Mouse (Mus musculus): ENCODE data around the gene Fam114a2.
"Not testable (repeated sequence)": the region's sequence is repeated elsewhere in the genome, so short reads cannot be mapped to it uniquely, and the experiment has no call there.

The Fam114a2 gene

GRCm38 (mm10) chr11:57518091-57518750, at the start of gene Fam114a2, which contains the start of gene Mfap3:
Gene Fam114a2 (minus strand): TSS chr11:57518617.
Gene Mfap3 (plus strand): TSS chr11:57518664.
- peak; percentile 86 for DNase-seq (ENCODE audit: low read depth, low spot score)

- no peak for DNase-seq (ENCODE audit: low read depth, low spot score)
Measured at GRCm38 (mm10) chr11:57566091-57567035, 47.9 kb upstream of the Fam114a2 start.

GRCm38 (mm10) chr11:57564564-57564963, 46.1 kb upstream of the Fam114a2 start:
- DNase-seq (ENCODE audit: low read depth, low spot score): no peak

DNA sequence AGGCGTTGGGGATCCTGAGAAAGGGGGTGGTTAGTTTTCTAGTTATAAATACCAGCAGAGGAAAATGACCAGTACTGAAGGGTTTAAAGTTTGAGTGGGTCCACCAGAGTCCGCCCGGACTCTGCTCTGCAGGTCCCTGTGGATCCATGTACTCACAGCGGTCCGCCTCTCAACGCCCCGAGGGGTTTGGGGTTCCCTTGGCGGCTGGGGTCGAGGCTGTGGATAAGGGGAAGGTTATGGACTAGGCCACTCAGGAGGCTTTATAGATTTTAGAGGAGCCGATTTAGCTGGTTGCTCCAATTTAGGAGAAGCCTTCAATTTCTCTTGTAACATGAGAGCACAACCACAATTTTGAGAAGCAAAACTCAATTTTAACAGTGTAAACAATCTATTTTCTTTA, 39.5 kb upstream of the Fam114a2 start:
- not testable (repeated sequence) for DNase-seq (ENCODE audit: low read depth, low spot score)

DNA sequence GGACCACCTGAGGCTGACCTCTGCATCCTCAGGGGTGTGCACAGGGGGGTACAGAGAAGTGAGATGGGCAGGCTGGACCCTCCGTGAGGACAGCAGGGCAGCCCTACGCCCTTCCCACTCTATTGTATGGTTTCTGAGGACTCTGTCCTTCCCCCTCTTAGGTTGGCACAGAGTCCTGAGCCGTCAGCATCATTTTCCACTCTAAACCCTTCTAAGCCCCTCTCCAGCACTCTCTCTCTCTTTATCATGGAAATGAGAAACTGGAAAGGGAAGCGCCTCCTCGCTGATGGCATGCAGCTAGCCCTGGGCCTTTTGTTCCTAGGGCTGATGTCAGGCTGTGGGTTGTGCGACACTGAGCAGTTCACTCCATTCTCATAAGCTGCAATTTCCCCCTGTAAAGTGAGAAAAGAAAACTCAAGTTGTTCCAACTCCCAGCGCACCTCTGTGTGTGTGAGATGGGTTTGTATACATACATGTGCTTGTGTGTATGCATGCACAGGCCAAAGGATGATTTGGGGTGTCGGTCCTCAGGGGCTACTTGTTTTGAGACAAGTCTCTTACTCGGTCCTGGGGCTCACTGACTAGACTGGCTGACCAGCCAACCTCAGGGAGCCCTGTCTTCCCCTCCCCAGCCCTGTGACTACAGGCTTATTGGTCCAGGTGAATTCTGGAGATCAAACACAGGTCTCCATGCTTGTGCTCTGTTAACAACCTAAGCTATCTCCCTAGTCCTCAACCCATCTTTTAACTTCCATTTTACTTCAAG, 34.8 kb upstream of the Fam114a2 start:
- DNase-seq (ENCODE audit: low read depth, low spot score): no peak

GRCm38 (mm10) chr11:57551016-57551415, 32.6 kb upstream of the Fam114a2 start:
- DNase-seq (ENCODE audit: low read depth, low spot score): no peak

- DNase-seq (ENCODE audit: low read depth, low spot score): no peak
Measured at GRCm38 (mm10) chr11:57550230-57550629, 31.8 kb upstream of the Fam114a2 start.

- peak; percentile 88 for DNase-seq (ENCODE audit: low read depth, low spot score)
Measured at GRCm38 (mm10) chr11:57548618-57549550, 30.5 kb upstream of the Fam114a2 start.

- DNase-seq (ENCODE audit: low read depth, low spot score): no peak
Measured at GRCm38 (mm10) chr11:57540681-57541080, 22.3 kb upstream of the Fam114a2 start.

- DNase-seq (ENCODE audit: low read depth, low spot score): no peak
Measured at GRCm38 (mm10) chr11:57539841-57540418, 21.5 kb upstream of the Fam114a2 start.

- DNase-seq (ENCODE audit: low read depth, low spot score): no peak
Measured at GRCm38 (mm10) chr11:57535912-57536311, 17.5 kb upstream of the Fam114a2 start.

- no peak for DNase-seq (ENCODE audit: low read depth, low spot score)
Measured at GRCm38 (mm10) chr11:57532306-57532705, 13.9 kb upstream of the Fam114a2 start.

GRCm38 (mm10) chr11:57531300-57531950, 13.0 kb upstream of the Fam114a2 start:
- DNase-seq (ENCODE audit: low read depth, low spot score): no peak

- DNase-seq (ENCODE audit: low read depth, low spot score): no peak
Measured at GRCm38 (mm10) chr11:57529111-57529510, 10.7 kb upstream of the Fam114a2 start.

DNA sequence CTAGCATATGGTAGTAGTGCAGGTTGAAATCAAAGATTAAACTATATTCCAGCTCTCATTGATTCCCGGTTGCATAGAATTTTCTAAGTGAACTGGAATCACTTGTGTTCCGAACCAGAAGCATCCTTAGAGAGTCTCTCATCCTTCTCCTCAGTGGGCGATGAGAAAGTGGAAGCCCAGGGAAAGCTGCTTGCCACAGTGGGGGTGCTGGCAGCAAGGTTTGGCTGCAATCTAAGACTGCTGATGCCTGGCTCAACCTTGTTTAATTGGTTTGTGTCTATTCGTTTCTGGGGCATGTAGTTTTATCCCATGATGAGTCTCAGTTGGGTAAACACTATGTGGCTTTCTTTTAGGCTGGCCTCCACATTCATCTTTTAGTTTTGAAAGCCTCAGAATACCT, 9.1 kb upstream of the Fam114a2 start:
- DNase-seq (ENCODE audit: low read depth, low spot score): no peak

- DNase-seq (ENCODE audit: low read depth, low spot score): no peak
Measured at GRCm38 (mm10) chr11:57525900-57526299, 7.5 kb upstream of the Fam114a2 start.

- DNase-seq (ENCODE audit: low read depth, low spot score): no peak
Measured at GRCm38 (mm10) chr11:57524597-57524996, 6.2 kb upstream of the Fam114a2 start.

DNA sequence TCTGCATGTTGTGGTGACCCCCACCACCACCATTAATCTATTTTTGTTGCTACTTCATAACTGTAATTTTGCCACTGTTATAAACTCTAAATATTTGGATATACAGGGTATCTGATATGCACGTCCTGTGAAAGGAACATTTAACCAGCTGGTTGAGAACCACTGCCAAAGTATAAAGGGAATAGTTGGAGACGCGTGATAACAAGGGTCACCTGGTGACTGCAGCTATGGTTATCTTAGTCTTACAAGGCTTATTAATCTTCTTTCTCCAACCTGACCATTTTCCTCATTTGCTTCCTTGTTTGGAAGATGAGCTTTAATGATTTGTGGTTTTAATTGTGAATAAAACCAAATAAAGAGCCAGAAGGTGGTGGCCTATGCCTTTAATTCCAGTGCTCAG, 5.0 kb upstream of the Fam114a2 start:
- no peak for DNase-seq (ENCODE audit: low read depth, low spot score)

- no peak for DNase-seq (ENCODE audit: low read depth, low spot score)
Measured at GRCm38 (mm10) chr11:57522046-57522445, 3.6 kb upstream of the Fam114a2 start.

DNA sequence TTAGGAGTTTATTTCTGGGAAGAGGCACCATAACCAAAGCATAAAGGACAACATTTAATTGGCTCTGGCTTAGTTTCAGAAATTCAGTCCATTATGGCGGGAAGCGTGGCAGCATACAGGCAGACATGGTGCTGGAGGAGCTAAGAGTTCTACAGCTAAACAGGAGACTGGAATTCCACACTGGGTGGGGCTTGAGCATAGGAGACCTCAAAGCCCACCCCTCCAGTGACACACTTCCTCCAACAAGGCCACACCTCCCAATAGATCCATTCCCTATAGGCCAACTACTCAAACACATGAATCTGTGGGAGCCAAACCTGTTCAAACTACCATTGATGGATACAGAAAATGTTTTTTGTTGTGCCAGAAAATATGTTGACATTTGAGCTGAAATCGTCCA, 2.8 kb upstream of the Fam114a2 start:
- no peak for DNase-seq (ENCODE audit: low read depth, low spot score)

Data from embryo, embryonic 11.5 days (tissue).